Mouse (Mus musculus): ENCODE measurements around the gene Crhr2. TPM values are rescaled to one million over a fixed set of nuclear protein-coding genes. Genes with fewer than 3 reads are reported as not detected.

Gene Crhr2
- polyA plus RNA-seq, 1 experiment from 2014 or later: not detected

GRCm38 (mm10) chr6:55138343-55138742 lies 5.5 kb upstream of the Crhr2 start:
- H3K36me3 ChIP-seq (ENCODE audit: control insufficient read depth, insufficient read depth, low read length): no peaks in the 10 kb centered on the region
- no peak overlapping the region for H3K27ac ChIP-seq (replicated peaks; ENCODE audit: low read depth, low read length)
- no peak overlapping the region for H3K4me2 ChIP-seq (ENCODE audit: low read depth, severe bottlenecking)
- H3K4me1 ChIP-seq (ENCODE audit: control insufficient read depth, insufficient read depth, low read length): no peaks in the 10 kb centered on the region
- H3K27me3 ChIP-seq (ENCODE audit: control insufficient read depth, insufficient read depth, low read length): no peaks in the 10 kb centered on the region
- ATAC-seq (ENCODE audit: insufficient number of reproducible peaks, low FRiP score, low TSS enrichment, low read depth) (no peak), DNase-seq (ENCODE audit: low spot score) (no peak)
- H3K9me3 ChIP-seq (ENCODE audit: control insufficient read depth, low read length): no peaks in the 10 kb centered on the region
- H3K9ac ChIP-seq (ENCODE audit: low read length): no peak overlapping the region
- H3K4me3 ChIP-seq (ENCODE audit: low read depth, low read length): no peak overlapping the region

GRCm38 (mm10) chr6:55133425-55133824 lies 609 bp upstream of the Crhr2 start:
- Histone ChIP-seq H3K27ac (replicated peaks; ENCODE audit: low read depth, low read length) (no peak overlapping the region), H3K9me3 (ENCODE audit: control insufficient read depth, low read length) (no peaks in the 10 kb centered on the region), H3K27me3 (ENCODE audit: control insufficient read depth, insufficient read depth, low read length) (no peaks in the 10 kb centered on the region), H3K4me3 (ENCODE audit: low read depth, low read length) (no peak overlapping the region), H3K36me3 (ENCODE audit: control insufficient read depth, insufficient read depth, low read length) (no peaks in the 10 kb centered on the region), H3K9ac (ENCODE audit: low read length) (no peak overlapping the region), H3K4me1 (ENCODE audit: control insufficient read depth, insufficient read depth, low read length) (no peaks in the 10 kb centered on the region), H3K4me2 (ENCODE audit: low read depth, severe bottlenecking) (no peak overlapping the region)
- ATAC-seq (ENCODE audit: insufficient number of reproducible peaks, low FRiP score, low TSS enrichment, low read depth) (no peak), DNase-seq (ENCODE audit: low spot score) (no peak)
- 82% methylated on average over 1 of the region's 1 CpGs for WGBS

- Histone ChIP-seq H3K27ac (replicated peaks; ENCODE audit: low read depth, low read length) (no peak overlapping the region), H3K4me3 (ENCODE audit: low read depth, low read length) (no peak overlapping the region), H3K4me1 (ENCODE audit: control insufficient read depth, insufficient read depth, low read length) (no peaks in the 10 kb centered on the region), H3K36me3 (ENCODE audit: control insufficient read depth, insufficient read depth, low read length) (no peaks in the 10 kb centered on the region), H3K9me3 (ENCODE audit: control insufficient read depth, low read length) (no peaks in the 10 kb centered on the region), H3K9ac (ENCODE audit: low read length) (no peak overlapping the region), H3K27me3 (ENCODE audit: control insufficient read depth, insufficient read depth, low read length) (no peaks in the 10 kb centered on the region), H3K4me2 (ENCODE audit: low read depth, severe bottlenecking) (no peak overlapping the region)
- no peak for DNase-seq (ENCODE audit: low spot score)
- ATAC-seq (ENCODE audit: insufficient number of reproducible peaks, low FRiP score, low TSS enrichment, low read depth): no peak
- 78% methylated on average over 4 of the region's 4 CpGs for WGBS
Measured at GRCm38 (mm10) chr6:55131301-55131700, 1.5 kb downstream of the Crhr2 start.

- DNase-seq (ENCODE audit: low spot score): no peak
- WGBS: 79% methylated on average over 6 of the region's 6 CpGs
- no peaks in the 10 kb centered on the region for H3K4me1 ChIP-seq (ENCODE audit: control insufficient read depth, insufficient read depth, low read length)
Measured at GRCm38 (mm10) chr6:55130631-55131030, 2.2 kb downstream of the Crhr2 start.

GRCm38 (mm10) chr6:55128391-55128790 lies 4.4 kb downstream of the Crhr2 start:
- no peaks in the 10 kb centered on the region for H3K9me3 ChIP-seq (ENCODE audit: control insufficient read depth, low read length)
- H3K4me2 ChIP-seq (ENCODE audit: low read depth, severe bottlenecking): no peak overlapping the region
- H3K9ac ChIP-seq (ENCODE audit: low read length): no peak overlapping the region
- no peak overlapping the region for H3K27ac ChIP-seq (replicated peaks; ENCODE audit: low read depth, low read length)
- no peak overlapping the region for H3K4me3 ChIP-seq (ENCODE audit: low read depth, low read length)
- ATAC-seq (ENCODE audit: insufficient number of reproducible peaks, low FRiP score, low TSS enrichment, low read depth) (no peak), DNase-seq (ENCODE audit: low spot score) (no peak)
- H3K36me3 ChIP-seq (ENCODE audit: control insufficient read depth, insufficient read depth, low read length): no peaks in the 10 kb centered on the region
- H3K27me3 ChIP-seq (ENCODE audit: control insufficient read depth, insufficient read depth, low read length): no peaks in the 10 kb centered on the region
- no peaks in the 10 kb centered on the region for H3K4me1 ChIP-seq (ENCODE audit: control insufficient read depth, insufficient read depth, low read length)

More at GRCm38 (mm10) chr6:55130631-55131030, 2.2 kb downstream of the Crhr2 start:
- no peaks in the 10 kb centered on the region for H3K36me3 ChIP-seq (ENCODE audit: control insufficient read depth, insufficient read depth, low read length)
- H3K27ac ChIP-seq (replicated peaks; ENCODE audit: low read depth, low read length): no peak overlapping the region
- no peak overlapping the region for H3K4me3 ChIP-seq (ENCODE audit: low read depth, low read length)
- H3K4me2 ChIP-seq (ENCODE audit: low read depth, severe bottlenecking): no peak overlapping the region
- H3K27me3 ChIP-seq (ENCODE audit: control insufficient read depth, insufficient read depth, low read length): no peaks in the 10 kb centered on the region
- H3K9me3 ChIP-seq (ENCODE audit: control insufficient read depth, low read length): no peaks in the 10 kb centered on the region
- no peak for ATAC-seq (ENCODE audit: insufficient number of reproducible peaks, low FRiP score, low TSS enrichment, low read depth)
- no peak overlapping the region for H3K9ac ChIP-seq (ENCODE audit: low read length)

- Histone ChIP-seq H3K4me1 (ENCODE audit: control insufficient read depth, insufficient read depth, low read length) (no peaks in the 10 kb centered on the region), H3K9ac (ENCODE audit: low read length) (no peak overlapping the region), H3K4me3 (ENCODE audit: low read depth, low read length) (no peak overlapping the region), H3K27me3 (ENCODE audit: control insufficient read depth, insufficient read depth, low read length) (no peaks in the 10 kb centered on the region), H3K4me2 (ENCODE audit: low read depth, severe bottlenecking) (no peak overlapping the region), H3K36me3 (ENCODE audit: control insufficient read depth, insufficient read depth, low read length) (no peaks in the 10 kb centered on the region), H3K9me3 (ENCODE audit: control insufficient read depth, low read length) (no peaks in the 10 kb centered on the region), H3K27ac (replicated peaks; ENCODE audit: low read depth, low read length) (no peak overlapping the region)
- WGBS: 78% methylated on average over 5 of the region's 5 CpGs
- DNase-seq (ENCODE audit: low spot score) (no peak), ATAC-seq (ENCODE audit: insufficient number of reproducible peaks, low FRiP score, low TSS enrichment, low read depth) (no peak)
Measured at GRCm38 (mm10) chr6:55126576-55126975, 6.2 kb downstream of the Crhr2 start.

- no peaks in the 10 kb centered on the region for H3K36me3 ChIP-seq (ENCODE audit: control insufficient read depth, insufficient read depth, low read length)
- no peak for DNase-seq (ENCODE audit: low spot score)
- no peak for ATAC-seq (ENCODE audit: insufficient number of reproducible peaks, low FRiP score, low TSS enrichment, low read depth)
- no peaks in the 10 kb centered on the region for H3K4me1 ChIP-seq (ENCODE audit: control insufficient read depth, insufficient read depth, low read length)
- no peak overlapping the region for H3K9ac ChIP-seq (ENCODE audit: low read length)
- no peaks in the 10 kb centered on the region for H3K9me3 ChIP-seq (ENCODE audit: control insufficient read depth, low read length)
- H3K4me2 ChIP-seq (ENCODE audit: low read depth, severe bottlenecking): no peak overlapping the region
- peaks cover 13% of the 10 kb centered on the region for H3K27me3 ChIP-seq (ENCODE audit: control insufficient read depth, insufficient read depth, low read length)
- WGBS: 23% methylated on average over 4 of the region's 4 CpGs
- no peak overlapping the region for H3K4me3 ChIP-seq (ENCODE audit: low read depth, low read length)
- H3K27ac ChIP-seq (replicated peaks; ENCODE audit: low read depth, low read length): no peak overlapping the region
Measured at GRCm38 (mm10) chr6:55123056-55123455, 9.8 kb downstream of the Crhr2 start.

- Histone ChIP-seq H3K27ac (replicated peaks; ENCODE audit: low read depth, low read length) (no peak overlapping the region), H3K27me3 (ENCODE audit: control insufficient read depth, insufficient read depth, low read length) (peaks cover 44% of the 10 kb centered on the region), H3K4me3 (ENCODE audit: low read depth, low read length) (peak overlapping the region; percentile 41), H3K4me2 (ENCODE audit: low read depth, severe bottlenecking) (peak overlapping the region; percentile 81), H3K4me1 (ENCODE audit: control insufficient read depth, insufficient read depth, low read length) (peaks cover 4% of the 10 kb centered on the region; the same call in 1 of the 2 replicates), H3K9ac (ENCODE audit: low read length) (no peak overlapping the region; the same call in 1 of the 2 replicates), H3K9me3 (ENCODE audit: control insufficient read depth, low read length) (no peaks in the 10 kb centered on the region), H3K36me3 (ENCODE audit: control insufficient read depth, insufficient read depth, low read length) (no peaks in the 10 kb centered on the region)
- peak; percentile 34 for DNase-seq (ENCODE audit: low spot score)
- no peak for ATAC-seq (ENCODE audit: insufficient number of reproducible peaks, low FRiP score, low TSS enrichment, low read depth)
- WGBS: under 1% methylated on average over 65 of the region's 68 CpGs
Measured at GRCm38 (mm10) chr6:55117325-55118109, 15.3 kb downstream of the Crhr2 start.

GRCm38 (mm10) chr6:55108358-55108757 lies 24.5 kb downstream of the Crhr2 start:
- H3K36me3 ChIP-seq (ENCODE audit: control insufficient read depth, insufficient read depth, low read length): no peaks in the 10 kb centered on the region
- H3K27ac ChIP-seq (replicated peaks; ENCODE audit: low read depth, low read length): no peak overlapping the region
- no peaks in the 10 kb centered on the region for H3K9me3 ChIP-seq (ENCODE audit: control insufficient read depth, low read length)
- H3K4me1 ChIP-seq (ENCODE audit: control insufficient read depth, insufficient read depth, low read length): no peaks in the 10 kb centered on the region
- no peaks in the 10 kb centered on the region for H3K27me3 ChIP-seq (ENCODE audit: control insufficient read depth, insufficient read depth, low read length)
- H3K4me3 ChIP-seq (ENCODE audit: low read depth, low read length): no peak overlapping the region
- H3K4me2 ChIP-seq (ENCODE audit: low read depth, severe bottlenecking): no peak overlapping the region
- H3K9ac ChIP-seq (ENCODE audit: low read length): no peak overlapping the region
- no peak for ATAC-seq (ENCODE audit: insufficient number of reproducible peaks, low FRiP score, low TSS enrichment, low read depth)
- peak; percentile 84 for DNase-seq (ENCODE audit: low spot score)
- whole genome bisulfite sequencing: 13% methylated on average over 7 of the region's 7 CpGs

Data from limb, embryonic 11.5 days (tissue).